Mouse (Mus musculus): ENCODE data around the gene Ubxn2a. TPM values are rescaled to one million over a fixed set of nuclear protein-coding genes. Genes with fewer than 3 reads are reported as not detected.

The Ubxn2a gene
- 27.9 to 32.3 TPM (median 30.5 TPM) in 4 replicates for total RNA-seq (2023)

DNA sequence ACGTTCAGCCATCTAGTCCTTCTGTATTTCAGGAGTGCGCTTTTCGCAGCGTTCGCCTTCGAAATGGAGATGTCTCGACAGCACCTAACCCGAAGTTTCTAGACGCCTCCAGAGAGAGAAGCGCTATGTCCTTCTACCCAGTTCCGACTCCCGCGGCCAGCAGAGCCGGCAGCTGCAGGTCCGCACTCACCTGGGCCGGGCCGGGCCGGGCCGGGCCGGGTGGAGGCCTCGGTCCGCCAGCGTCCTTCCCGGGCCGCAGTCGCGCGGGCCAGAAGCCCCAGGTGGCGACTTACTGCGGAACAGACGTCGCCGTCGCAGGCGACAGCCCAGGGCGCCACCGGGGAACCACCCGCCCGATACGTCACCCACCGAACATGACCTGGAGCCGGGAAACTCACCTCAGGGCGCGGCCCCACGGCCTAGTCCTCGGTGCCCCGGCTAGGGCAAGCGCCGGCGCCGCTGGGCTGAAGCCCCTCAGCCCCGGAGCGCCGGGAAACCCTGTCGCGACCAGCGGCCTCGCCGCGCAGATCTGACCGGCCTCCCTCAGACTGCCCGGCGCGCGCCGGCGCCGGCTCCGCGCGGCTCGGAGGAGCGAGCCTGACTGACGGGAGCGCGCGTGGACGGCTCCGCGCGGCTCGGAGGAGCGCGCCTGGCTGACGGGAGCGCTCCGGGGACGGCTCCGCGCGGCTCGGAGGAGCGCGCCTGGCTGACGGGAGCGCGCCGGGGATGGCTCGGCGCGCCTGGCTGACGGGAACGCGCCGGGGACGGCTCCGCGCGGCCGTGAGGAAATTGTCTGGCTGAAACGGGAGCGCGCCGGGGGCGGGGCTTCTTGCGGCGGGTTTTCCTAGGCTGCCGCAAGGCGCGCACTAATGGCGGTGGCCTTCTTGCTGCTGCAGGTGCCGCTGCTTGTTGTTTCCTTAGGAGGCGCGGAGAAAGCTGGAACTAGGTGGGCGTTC, at the start of gene Ubxn2a:
TSS of gene Ubxn2a (minus strand) at position 755 of the 956 bp plus-strand sequence.

DNA sequence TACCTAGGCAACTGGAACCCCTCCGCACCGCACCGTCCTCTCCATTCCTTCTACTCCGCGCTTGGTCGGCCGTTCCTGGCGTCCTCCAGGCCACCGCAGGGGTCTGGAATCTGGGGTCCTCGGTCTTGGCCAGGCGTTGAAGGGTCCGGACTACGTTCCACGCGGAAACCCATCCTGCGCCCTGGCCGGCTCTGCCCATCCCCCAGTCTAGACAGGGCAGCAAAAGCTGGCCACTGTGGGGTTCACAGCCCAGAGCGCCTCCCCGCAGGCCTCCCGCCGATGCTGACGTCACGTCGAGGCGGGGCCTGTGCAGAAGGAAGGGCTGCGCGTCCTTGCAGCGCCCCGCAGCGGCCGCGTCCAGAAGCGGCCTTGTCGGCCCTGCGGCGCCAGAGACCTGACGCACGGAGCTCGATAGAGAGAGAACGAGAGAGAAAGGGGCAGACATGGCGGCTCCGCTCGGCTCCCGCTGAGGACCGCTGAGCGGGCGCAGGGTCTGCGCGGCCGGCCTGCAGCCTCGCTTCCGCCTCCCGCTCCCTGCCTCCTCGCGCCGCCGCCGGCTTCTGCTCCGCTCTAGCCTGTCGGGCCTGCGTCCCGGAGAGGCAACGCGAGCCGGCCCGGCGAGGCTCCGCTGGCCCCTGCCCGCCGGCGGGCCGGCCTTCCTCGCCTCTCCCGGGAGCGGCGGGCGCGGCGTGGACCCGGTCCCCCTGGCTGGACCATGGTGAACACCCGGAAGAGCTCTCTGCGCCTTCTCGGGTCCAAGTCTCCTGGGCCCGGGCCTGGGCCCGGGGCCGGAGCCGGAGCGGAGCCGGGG, 9.7 kb upstream of the Ubxn2a start, which contains the start of gene Atad2b:
TSS of gene Atad2b (plus strand) at position 360 of the 811 bp plus-strand sequence.

DNA sequence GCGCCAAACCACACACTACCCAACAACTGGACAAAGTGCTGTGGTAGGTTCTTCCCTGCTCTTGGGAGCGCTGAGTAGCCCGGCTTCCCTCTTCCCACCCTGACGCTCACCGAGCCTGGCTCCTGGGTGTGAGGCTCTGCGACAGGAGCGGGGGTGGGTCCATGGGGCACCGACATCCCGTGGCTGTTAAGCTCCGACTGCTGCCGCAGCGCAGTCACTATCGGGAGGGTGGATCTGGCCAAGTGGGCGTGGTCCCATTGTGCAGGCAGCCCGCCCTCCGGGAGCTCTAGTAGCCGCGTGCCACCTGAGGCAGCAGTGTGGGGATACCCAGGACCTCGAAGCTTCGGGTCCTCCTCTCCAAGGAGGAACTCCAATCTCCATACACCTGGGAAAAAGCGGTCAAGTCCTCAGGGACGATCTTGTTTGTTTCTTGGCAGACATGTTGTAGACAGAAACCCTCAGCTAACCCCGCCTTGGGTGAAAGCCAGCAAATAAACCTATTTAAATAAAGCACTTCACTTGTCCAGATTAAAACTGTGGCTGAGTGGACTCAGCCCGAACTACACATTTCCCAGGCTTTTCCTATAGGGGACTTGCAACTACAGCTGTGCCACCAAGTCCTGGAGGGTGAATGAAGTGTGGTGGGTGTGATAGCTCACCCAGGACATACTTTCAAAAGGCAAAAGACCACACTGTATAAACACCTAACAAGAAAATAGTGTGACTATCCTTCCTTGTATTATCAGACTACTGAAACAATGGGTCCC, 33.2 kb downstream of the Ubxn2a start, which contains the start of gene Mfsd2b:
TSS of gene Mfsd2b (minus strand) at position 199 of the 767 bp plus-strand sequence.

DNA sequence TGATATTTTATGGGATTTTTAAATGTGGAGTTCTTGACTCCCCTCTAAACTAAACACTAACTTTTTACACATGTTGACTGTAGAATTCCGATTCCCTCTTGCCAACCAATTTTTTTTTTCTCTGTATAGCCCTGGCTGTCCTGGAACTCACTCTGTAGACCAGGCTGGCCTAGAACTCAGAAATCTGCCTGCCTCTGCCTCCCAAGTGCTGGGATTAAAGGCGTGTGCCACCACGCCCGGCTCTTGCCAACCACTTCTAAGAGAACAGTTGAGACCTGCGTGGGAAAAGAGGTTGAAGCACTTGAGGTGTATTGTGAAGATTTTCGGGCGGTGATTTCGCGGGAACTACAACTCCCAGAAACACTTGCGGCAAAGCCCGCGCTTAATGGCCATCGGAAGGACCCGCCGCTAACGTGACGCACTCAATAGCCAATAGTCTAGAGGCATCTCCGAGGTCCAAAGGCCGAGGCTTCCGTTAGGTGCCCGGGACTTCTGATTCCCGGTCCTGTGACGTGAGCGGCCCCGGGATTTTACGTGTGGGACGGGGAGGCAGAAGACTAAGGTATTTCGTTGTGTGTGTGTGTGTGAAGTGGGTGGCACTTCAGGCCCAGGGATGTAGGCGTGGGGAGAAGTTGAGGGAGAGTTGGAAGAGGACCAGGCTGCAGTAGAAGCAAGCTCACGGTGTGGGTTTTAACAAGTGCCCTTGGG, 64.5 kb downstream of the Ubxn2a start, which contains the start of gene Wdcp:
TSS of gene Wdcp (plus strand) at position 414 of the 708 bp plus-strand sequence.

DNA sequence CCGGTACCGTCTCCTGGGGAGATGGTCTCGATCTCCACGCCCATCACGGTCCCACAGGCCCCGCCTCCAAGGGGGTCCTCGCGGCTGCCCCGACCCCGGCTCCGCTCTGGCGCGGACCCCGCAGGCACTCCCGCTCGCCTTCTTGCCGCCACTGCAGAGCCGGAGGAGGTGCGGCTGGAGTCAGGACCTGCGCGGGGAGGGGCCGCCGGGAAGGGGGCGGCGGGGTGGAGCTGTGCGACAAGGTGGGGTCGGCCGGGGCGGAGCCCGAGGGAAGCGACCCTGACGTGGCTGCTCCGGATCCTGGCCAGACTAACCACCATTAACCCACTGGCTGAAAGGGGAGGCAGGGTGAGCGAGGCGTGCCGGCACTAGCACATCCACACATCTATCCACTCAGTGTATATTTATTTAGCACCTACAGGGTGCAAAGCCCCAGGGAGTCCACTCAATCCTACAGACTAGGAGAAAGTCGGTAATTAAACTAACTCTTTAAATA, 66.1 kb downstream of the Ubxn2a start, which contains the start of gene Fkbp1b:
TSS of gene Fkbp1b (minus strand) at position 200 of the 496 bp plus-strand sequence.

Other genes starting within 250 kb of the Ubxn2a start
- gene Fam228a, start 169.3 kb downstream of the Ubxn2a start, total RNA-seq (2023) = 0.42 TPM in 1 of 4 replicates, not detected in the others
- 1.0 to 2.0 TPM (median 1.8 TPM) in 4 replicates for gene Pfn4, start 138.7 kb downstream of the Ubxn2a start, total RNA-seq (2023)
- gene Fam228b, start 138.4 kb downstream of the Ubxn2a start, total RNA-seq (2023) = 3.8 to 11.4 TPM (median 9.1 TPM) in 4 replicates
- 113 to 135 TPM (median 126 TPM) in 4 replicates for gene Sf3b6, start 90.2 kb downstream of the Ubxn2a start, total RNA-seq (2023)
- gene Fkbp1b, start 66.1 kb downstream of the Ubxn2a start, total RNA-seq (2023) = not detected in 4 replicates
- 12.5 to 16.5 TPM (median 15.7 TPM) in 4 replicates for gene Wdcp, start 64.4 kb downstream of the Ubxn2a start, total RNA-seq (2023)
- 2.3 to 3.3 TPM (median 2.5 TPM) in 4 replicates for gene Mfsd2b, start 33.3 kb downstream of the Ubxn2a start, total RNA-seq (2023)
- 79.1 to 88.1 TPM (median 83.0 TPM) in 4 replicates for gene Atad2b, start 9.6 kb upstream of the Ubxn2a start, total RNA-seq (2023)

Measured in B cell, adult 62 days (primary cell).